Mouse (Mus musculus): ENCODE data around the gene Dlg2. TPM values are rescaled to one million over a fixed set of nuclear protein-coding genes. Genes with fewer than 3 reads are reported as not detected.

Dlg2 gene
- polyA plus RNA-seq, 1 experiment from 2014 or later: 1.5 TPM

GRCm38 (mm10) chr7:91715776-91716175, 1239.3 kb downstream of the Dlg2 start:
- ChIA-PET CTCF (no interaction called here), POLR2A (no interaction called here)
- in situ Hi-C loops (cut with MboI; ENCODE audit: low pct_unique_long_range_greater_than_20kb): no loop called here

GRCm38 (mm10) chr7:91716696-91717095, 1240.2 kb downstream of the Dlg2 start:
- no peak for ATAC-seq
- ChIA-PET CTCF (no interaction called here), POLR2A (no interaction called here)
- no peak for TF ChIP-seq CTCF (IDR thresholded peaks at IDR 0.05)
- in situ Hi-C loops (cut with MboI; ENCODE audit: low pct_unique_long_range_greater_than_20kb): no loop called here
- DNase-seq (ENCODE audit: low read depth, low spot score): no peak
- no peaks in the 10 kb centered on the region for H3K27me3 ChIP-seq

More at GRCm38 (mm10) chr7:91715776-91716175, 1239.3 kb downstream of the Dlg2 start:
- TF ChIP-seq CTCF (IDR thresholded peaks at IDR 0.05): no peak
- ATAC-seq (peak; percentile 90), DNase-seq (ENCODE audit: low read depth, low spot score) (peak; percentile 12)
- no peaks in the 10 kb centered on the region for H3K27me3 ChIP-seq

GRCm38 (mm10) chr7:91720318-91720717, 1243.8 kb downstream of the Dlg2 start:
- DNase-seq (ENCODE audit: low read depth, low spot score): no peak
- TF ChIP-seq CTCF (IDR thresholded peaks at IDR 0.05): no peak
- H3K27me3 ChIP-seq: no peaks in the 10 kb centered on the region
- in situ Hi-C loops (cut with MboI; ENCODE audit: low pct_unique_long_range_greater_than_20kb): no loop called here
- ChIA-PET POLR2A (no interaction called here), CTCF (no interaction called here)
- no peak for ATAC-seq

- DNase-seq (ENCODE audit: low read depth, low spot score): no peak
- in situ Hi-C loops (cut with MboI; ENCODE audit: low pct_unique_long_range_greater_than_20kb): no loop called here
- ChIA-PET POLR2A (no interaction called here), CTCF (no interaction called here)
- peaks cover 3% of the 10 kb centered on the region for H3K27me3 ChIP-seq
- ATAC-seq: no peak
- TF ChIP-seq CTCF (IDR thresholded peaks at IDR 0.05): no peak
These were observed 1247.9 kb downstream of the Dlg2 start for GRCm38 (mm10) chr7:91724397-91724796.

- POLR2A ChIA-PET: no interaction called here
These were observed 1264.3 kb downstream of the Dlg2 start for GRCm38 (mm10) chr7:91740748-91741147.

GRCm38 (mm10) chr7:91753151-91753861, 1276.8 kb downstream of the Dlg2 start:
- ChIA-PET POLR2A (no interaction called here), CTCF (interaction anchor here (1.4 to 1.6 kb wide), 2 partner anchors 11 to 42 kb away, joined by 3 to 6 read pairs; no protein-coding TSS in a partner anchor)
- in situ Hi-C loops (cut with MboI; ENCODE audit: low pct_unique_long_range_greater_than_20kb): no loop called here
- peaks cover 2% of the 10 kb centered on the region for H3K27me3 ChIP-seq
- peak; percentile 35 for DNase-seq (ENCODE audit: low read depth, low spot score)
- no peak for TF ChIP-seq CTCF (IDR thresholded peaks at IDR 0.05)
- ATAC-seq: peak; percentile 73

More at GRCm38 (mm10) chr7:91740748-91741147, 1264.3 kb downstream of the Dlg2 start:
- in situ Hi-C loops (cut with MboI; ENCODE audit: low pct_unique_long_range_greater_than_20kb): no loop called here
- no peak for ATAC-seq
- CTCF ChIA-PET: no interaction called here
- no peak for TF ChIP-seq CTCF (IDR thresholded peaks at IDR 0.05)
- no peaks in the 10 kb centered on the region for H3K27me3 ChIP-seq
- no peak for DNase-seq (ENCODE audit: low read depth, low spot score)

- H3K27me3 ChIP-seq: peaks cover 10% of the 10 kb centered on the region
- no peak for DNase-seq (ENCODE audit: low read depth, low spot score)
- in situ Hi-C loops (cut with MboI; ENCODE audit: low pct_unique_long_range_greater_than_20kb): no loop called here
- ChIA-PET CTCF (interaction anchor here (0.9 kb wide), 1 partner anchor 9 kb away, joined by 4 read pairs; no protein-coding TSS in a partner anchor), POLR2A (no interaction called here)
- ATAC-seq: no peak
- TF ChIP-seq CTCF (IDR thresholded peaks at IDR 0.05): no peak
These were observed 1291.2 kb downstream of the Dlg2 start for GRCm38 (mm10) chr7:91767648-91768047.

GRCm38 (mm10) chr7:91778673-91779072, 1302.2 kb downstream of the Dlg2 start:
- POLR2A ChIA-PET: no interaction called here
- in situ Hi-C loops (cut with MboI; ENCODE audit: low pct_unique_long_range_greater_than_20kb): no loop called here
- no peak for TF ChIP-seq CTCF (IDR thresholded peaks at IDR 0.05)

GRCm38 (mm10) chr7:91784617-91785016, 1308.1 kb downstream of the Dlg2 start:
- ChIA-PET CTCF (no interaction called here), POLR2A (no interaction called here)
- in situ Hi-C loops (cut with MboI; ENCODE audit: low pct_unique_long_range_greater_than_20kb): no loop called here
- no peak for DNase-seq (ENCODE audit: low read depth, low spot score)
- ATAC-seq: no peak
- TF ChIP-seq CTCF (IDR thresholded peaks at IDR 0.05): no peak
- no peaks in the 10 kb centered on the region for H3K27me3 ChIP-seq

More at GRCm38 (mm10) chr7:91778673-91779072, 1302.2 kb downstream of the Dlg2 start:
- DNase-seq (ENCODE audit: low read depth, low spot score) (no peak), ATAC-seq (no peak)
- CTCF ChIA-PET: interaction anchor here (0.9 to 1.0 kb wide), 2 partner anchors 61 to 123 kb away, joined by 3 to 4 read pairs; no protein-coding TSS in a partner anchor
- peaks cover 3% of the 10 kb centered on the region for H3K27me3 ChIP-seq

GRCm38 (mm10) chr7:91785445-91785844, 1309.0 kb downstream of the Dlg2 start:
- ChIA-PET CTCF (interaction anchor here (1.4 kb wide), 1 partner anchor 10 kb away, joined by 4 read pairs; no protein-coding TSS in a partner anchor), POLR2A (no interaction called here)
- no peak for ATAC-seq
- DNase-seq (ENCODE audit: low read depth, low spot score): no peak
- H3K27me3 ChIP-seq: no peaks in the 10 kb centered on the region
- no peak for TF ChIP-seq CTCF (IDR thresholded peaks at IDR 0.05)
- in situ Hi-C loops (cut with MboI; ENCODE audit: low pct_unique_long_range_greater_than_20kb): no loop called here

GRCm38 (mm10) chr7:91785871-91786270, 1309.4 kb downstream of the Dlg2 start:
- ChIA-PET CTCF (interaction anchor here (1.4 kb wide), 1 partner anchor 9 kb away, joined by 4 read pairs; no protein-coding TSS in a partner anchor), POLR2A (interaction anchor here (0.6 kb wide), 1 partner anchor 870 kb away, joined by 4 read pairs; no protein-coding TSS in a partner anchor)
- no peak for DNase-seq (ENCODE audit: low read depth, low spot score)
- in situ Hi-C loops (cut with MboI; ENCODE audit: low pct_unique_long_range_greater_than_20kb): no loop called here
- no peak for ATAC-seq
- TF ChIP-seq CTCF (IDR thresholded peaks at IDR 0.05): no peak
- H3K27me3 ChIP-seq: no peaks in the 10 kb centered on the region
